Mouse (Mus musculus) spleen, postnatal 10 days (tissue): ENCODE results near the gene Tcea2.

Source experiments
- DNase-seq, 2 experiments: peaks; one replicate each; pipeline ENCODE4 v3.0.0; 2021 to 2022; ENCODE audit warnings: low spot score in 2 of 2

The Tcea2 gene

DNA sequence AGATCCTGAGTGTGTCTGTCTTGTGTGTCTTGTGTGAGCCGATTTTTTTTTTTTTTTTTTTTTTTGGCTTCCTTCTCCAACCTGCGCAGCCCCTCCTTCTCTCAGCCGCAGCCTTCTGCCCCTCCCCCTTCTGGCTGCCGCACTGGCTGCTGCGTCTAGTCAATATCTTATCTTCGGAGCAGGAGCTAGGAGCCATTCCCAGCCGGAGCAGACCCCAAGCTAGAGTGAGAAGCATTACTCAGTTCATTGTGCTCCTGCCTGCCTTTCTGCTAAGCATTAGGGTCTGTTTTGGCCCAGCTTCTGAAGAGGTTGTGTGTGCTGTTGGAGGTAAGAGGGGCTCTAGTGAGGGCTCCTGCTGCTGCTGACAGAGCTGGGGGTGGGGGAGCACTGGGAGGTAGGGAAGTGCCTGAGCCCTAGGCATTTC, 34.8 kb downstream of the Tcea2 start, which contains the start of gene Oprl1:
TSS of gene Oprl1 (plus strand) at position 114 of the 424 bp plus-strand sequence.
- DNase-seq = no peak

- no peak for DNase-seq
Observed at GRCm38 (mm10) chr2:181715382-181715781, 35.3 kb downstream of the Tcea2 start.

DNA sequence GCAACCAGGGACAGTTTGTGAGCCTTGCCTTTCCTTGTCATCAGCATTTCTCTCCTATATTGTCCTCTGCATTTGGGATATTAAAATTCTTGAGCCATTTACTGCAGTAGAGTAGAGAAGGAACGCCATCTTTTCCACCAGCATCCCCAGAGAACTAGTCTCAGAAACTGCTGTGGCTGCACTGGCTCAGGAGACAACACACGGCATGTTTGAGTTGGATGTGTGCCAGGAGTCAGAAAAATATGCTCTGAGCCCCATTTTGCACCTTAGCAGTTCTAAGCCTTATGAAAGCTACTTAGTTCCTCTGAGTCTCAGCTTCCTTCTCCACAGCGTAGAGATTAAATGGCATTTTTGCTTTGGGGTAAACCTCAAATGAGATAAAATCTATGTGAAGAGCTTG, 36.9 kb downstream of the Tcea2 start:
- no peak for DNase-seq

DNA sequence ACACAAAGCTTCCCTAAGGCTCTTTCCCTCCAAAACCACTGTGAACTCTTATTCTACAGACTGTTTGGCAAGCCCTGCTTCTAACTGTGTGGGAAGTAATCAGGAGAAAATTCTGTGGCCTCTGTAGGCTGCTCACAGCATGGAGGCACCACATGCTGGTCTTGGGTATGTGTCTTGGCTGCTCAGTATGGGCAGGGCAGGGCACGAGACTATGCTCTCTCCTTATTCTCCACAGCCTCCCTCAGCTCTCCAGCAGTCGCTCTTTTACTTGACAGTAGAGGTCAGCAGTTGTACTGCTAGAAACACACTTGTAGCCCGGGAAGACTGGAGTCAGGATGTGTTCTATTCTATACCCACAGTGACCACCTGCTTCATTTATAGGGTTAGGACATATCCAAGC, 40.0 kb downstream of the Tcea2 start:
- no peak for DNase-seq

- DNase-seq = no peak
Observed at GRCm38 (mm10) chr2:181721200-181721599, 41.1 kb downstream of the Tcea2 start.

GRCm38 (mm10) chr2:181722213-181722612, 42.1 kb downstream of the Tcea2 start:
- peak in 1 of 2 experiments; percentile 31 for DNase-seq

- no peak for DNase-seq
Observed at GRCm38 (mm10) chr2:181727659-181728262, 47.7 kb downstream of the Tcea2 start.

GRCm38 (mm10) chr2:181730051-181730450, 49.9 kb downstream of the Tcea2 start:
- no peak for DNase-seq
